Mouse (Mus musculus) mesoderm, embryonic 11.5 days (tissue): Measurements from ENCODE around the gene Lcn5.
"Not testable (repeated sequence)": the region's sequence is repeated elsewhere in the genome, so short reads cannot be mapped to it uniquely, and the experiment has no call there.

ENCODE experiments used
- DNase-seq: peaks from one replicate; pipeline ENCODE4 v3.0.0-alpha.2; 2012; ENCODE audit warnings: low read depth, low spot score

Gene Lcn5

DNA sequence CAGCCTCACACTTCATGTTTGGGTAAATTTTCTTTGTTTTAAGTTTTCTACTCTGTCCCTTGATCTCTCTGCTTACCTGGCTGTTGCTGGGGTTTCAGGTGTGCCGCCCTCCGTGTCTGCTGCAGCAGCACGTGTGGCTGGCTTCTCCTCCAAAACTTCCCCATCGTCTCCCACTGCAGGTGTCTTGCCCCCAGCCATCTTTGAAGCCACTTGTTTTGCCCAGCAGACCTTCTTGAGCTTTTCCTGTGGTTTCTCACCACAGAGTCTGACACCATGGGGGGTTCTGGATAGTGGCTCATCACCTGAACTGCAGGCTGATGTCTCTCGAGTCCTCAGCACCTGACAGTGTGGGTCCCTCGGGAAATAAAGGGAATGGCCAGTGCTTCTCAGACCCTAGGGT lies 21.8 kb downstream of the Lcn5 start:
- DNase-seq = no peak

DNA sequence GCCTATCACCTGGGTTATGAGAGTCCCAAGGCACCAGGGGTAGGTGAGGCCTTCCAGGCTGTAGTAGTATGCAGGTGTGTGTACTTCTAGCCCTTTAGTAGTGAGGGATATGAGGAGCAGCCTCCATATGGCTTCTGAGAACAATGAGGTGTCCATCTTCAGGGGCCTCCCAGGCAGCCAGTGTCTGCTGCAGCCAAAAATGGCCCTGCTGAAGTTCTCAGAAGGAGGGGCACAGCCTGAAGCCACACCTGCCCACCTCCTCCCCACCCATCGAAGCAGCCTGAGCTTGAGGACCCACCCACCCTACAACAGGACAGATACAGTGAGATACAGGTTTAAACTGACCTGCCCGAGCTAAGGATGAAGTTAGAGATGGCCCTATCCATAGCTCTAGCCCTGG lies 24.7 kb downstream of the Lcn5 start, which contains the start of gene Lcn10:
TSS of gene Lcn10 (plus strand) at position 301 of the 400 bp plus-strand sequence.
- DNase-seq = no peak

DNA sequence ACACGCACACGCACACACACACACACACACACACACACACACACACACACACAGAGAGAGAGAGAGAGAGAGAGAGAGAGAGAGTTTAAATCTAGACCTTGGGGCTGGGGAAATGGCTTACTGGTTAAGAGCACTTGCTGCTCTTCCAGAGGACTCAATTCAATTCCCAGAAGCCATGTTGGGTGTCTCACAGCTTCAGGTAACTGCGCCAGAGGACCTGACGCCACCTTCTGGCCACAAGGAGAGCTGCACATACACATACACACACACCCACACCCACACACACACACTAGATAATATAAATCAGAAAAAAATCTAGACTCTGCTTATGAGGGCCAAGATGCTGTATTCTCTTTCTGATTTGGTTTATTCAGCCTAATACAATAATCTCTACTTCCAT lies 29.2 kb downstream of the Lcn5 start:
- DNase-seq = no peak

DNA sequence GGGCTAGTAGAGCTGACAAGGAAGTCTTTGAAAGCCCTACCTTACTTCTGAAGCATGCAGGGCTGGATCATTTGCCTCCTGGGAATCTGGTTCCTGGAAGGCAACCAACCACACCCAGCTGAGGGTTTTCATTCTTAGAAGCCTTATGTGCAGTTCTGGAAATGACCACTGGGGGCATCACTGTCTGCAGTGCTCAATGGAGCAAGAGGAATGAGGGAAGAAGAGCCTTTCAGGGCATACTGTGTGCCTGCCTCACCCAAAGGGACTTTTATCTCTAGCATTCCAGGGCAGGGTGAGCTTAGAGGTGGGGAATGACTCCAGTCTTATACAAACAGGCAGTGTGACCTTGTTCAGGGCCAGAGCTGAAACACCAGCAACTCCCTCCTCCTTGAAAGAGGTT lies 36.9 kb downstream of the Lcn5 start:
- DNase-seq = peak; percentile 76

DNA sequence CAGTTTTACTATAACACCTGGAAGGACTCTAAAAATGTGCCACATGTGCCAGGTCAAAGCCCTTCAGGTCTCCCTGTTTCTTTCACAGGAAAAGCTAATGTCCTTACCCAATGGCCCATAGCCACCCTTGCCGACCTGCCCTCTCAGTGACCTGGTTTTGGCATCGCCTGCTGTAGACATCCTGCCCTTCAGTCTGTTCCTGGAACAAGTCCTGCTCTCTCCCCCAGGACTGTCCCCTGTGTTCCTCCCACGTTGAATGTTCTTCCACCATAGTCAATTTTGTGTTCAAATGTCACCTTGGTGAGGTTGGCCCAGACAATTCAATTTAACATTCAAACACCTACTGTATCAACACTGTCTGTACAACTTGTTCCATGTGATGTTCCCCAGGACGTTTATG lies 39.2 kb downstream of the Lcn5 start:
- DNase-seq = no peak

DNA sequence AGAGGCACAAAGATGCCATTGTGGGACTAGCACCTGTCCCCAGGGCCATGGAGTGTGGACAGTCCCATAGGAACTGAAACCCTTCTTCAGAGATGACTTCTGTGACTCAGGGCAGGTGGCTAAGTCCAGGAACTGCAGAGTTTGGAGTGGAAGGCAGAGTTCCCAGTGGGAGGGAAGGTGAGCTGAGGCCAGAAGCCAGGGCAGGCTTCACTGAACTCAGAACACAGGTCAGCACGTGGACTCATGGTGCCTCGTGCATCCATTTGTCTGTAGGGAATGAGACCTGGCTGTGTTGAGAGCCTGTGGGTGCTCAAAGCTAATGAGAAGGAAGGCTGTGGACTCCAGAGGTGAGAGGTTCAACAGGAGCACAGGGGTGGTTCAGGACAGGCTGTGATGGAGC lies 40.9 kb downstream of the Lcn5 start:
- no peak for DNase-seq

DNA sequence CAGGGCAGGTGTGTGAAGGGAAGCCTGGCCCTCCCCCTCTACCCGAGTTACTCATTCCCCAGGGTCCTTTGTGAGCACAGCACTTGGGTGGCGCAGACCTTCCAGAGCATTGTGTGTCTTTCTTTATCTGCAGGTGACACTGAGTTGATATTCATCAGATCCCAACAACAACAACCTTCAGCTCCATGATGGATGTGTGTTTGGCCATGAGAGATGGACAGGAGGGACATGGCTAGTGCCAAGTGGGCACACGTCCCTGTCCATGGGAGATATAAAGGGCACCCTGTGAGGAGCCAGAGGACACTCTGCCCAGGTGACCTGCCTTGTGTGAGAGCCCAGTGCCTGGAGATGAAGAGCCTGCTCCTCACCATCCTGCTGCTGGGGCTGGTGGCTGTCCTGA lies 42.0 kb downstream of the Lcn5 start, which contains the start of gene Obp2a:
TSS of gene Obp2a (plus strand) at position 301 of the 400 bp plus-strand sequence.
- DNase-seq = not testable (repeated sequence)

DNA sequence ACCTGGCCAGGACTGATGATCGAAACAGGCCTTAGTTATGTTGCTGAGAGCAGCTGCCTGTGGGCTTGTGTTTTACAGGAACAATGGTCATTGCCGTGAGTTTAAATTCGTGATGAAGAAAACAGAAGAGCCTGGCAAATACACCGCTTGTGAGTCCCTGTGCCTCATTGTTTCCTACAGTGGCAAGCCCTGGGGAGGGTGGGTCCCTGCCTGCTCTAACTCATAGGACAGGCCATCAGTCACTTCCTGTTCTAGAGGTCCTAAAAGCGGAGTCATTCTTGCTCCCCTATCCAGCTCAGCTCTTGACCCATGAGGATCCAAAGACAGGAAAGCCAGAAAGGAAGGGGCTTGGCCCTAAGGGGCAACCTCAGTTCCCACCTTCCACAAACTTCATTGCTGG lies 43.2 kb downstream of the Lcn5 start:
- no peak for DNase-seq

DNA sequence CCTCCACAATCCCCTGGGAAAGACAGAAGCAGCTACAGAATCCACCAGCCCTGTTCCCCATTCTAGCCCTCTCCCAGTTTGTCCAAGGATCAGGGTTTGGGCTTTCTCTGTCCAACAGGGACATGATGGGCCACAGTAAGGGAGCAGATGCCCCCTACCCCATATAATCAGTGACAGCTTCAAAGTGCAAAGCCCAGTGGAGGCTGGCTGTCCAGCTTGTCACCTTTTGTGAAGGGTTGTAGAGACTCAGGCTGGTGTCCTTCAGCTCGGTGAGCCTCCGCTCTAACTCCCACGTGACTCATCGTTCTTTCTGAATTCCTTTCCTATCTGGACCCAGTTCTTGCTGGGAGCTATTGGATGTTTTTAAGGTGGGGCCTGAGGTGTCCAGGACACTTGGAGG lies 46.0 kb downstream of the Lcn5 start:
- no peak for DNase-seq

DNA sequence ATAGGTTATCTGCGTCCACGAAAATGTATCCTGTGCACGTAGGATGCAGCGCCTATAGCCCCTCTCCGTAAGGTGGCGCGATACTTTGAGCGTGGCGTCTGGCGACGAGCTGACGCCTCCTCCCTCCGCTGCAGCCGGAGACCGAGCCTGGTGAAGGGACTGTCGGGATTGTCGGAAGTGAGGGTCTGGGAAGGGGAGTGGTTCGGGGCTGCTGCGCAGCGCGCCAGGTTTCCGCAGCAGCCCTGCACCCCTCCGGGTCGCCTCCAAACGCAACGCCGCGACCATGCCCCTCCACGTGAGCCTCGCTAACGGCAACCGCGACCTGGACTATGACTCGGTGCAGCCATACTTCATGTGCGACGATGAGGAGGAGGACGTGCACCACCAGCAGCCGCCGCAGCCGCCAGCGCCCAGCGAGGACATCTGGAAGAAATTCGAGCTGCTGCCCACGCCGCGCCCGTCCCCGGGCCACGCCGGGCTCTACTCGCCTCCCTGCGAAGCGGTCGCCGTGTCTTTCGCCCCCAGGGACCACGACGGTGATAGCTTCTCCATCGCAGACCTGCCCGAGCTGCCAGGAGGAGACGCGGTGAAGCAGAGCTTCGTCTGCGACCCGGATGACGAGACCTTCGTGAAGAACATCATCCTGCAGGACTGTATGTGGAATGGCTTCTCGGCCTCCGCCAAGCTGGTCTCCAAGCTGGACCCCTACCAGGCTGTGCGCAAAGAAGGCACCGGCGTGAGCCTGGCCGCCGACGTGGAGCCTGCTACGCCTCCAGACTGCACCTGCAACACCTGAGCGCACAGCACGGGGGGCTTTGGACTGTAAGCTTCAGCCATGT lies 49.1 kb downstream of the Lcn5 start, which contains the start of gene Bmyc:
TSS of gene Bmyc (plus strand) at position 97 of the 839 bp plus-strand sequence.
- peak; percentile 91 for DNase-seq

DNA sequence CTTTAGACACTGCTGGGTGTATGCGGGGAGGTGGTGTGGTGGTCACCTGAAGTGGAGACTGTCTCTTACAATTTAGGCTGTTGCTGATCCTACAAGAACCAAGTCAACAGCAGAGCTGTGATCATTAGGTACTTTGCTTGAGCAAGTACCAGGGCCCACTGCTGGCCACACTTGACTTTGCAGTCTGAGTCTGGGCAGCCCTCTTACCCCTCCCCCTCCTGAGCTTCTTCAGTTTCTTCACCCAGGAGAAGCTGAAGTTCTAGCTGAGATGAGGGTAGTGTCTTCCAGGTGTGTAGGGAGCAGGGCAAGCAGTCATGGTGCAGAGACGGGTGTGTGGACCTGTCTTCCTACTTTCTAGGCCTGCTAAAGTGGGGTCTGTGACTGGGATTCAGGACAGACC lies 50.4 kb downstream of the Lcn5 start:
- DNase-seq = peak; percentile 23

DNA sequence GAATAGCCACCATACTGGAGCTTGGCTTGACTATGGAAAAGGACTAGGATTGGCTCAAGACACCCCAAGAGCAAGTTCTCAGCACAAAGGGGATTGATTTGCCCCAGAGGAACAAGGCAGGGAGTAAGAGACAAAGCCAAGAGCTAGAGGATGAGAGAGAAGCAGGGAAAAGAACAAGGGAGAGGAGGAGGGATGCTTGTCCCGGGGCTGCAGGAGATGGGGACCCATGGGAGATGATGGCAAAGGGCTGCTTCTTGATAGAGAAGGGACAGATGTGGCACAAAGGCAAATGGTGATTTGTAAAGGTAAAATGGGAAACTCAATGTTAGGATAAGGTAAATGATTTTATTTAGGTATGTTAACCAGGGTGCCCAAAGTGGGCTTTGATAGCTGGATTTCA lies 51.3 kb downstream of the Lcn5 start:
- DNase-seq = not testable (repeated sequence)

DNA sequence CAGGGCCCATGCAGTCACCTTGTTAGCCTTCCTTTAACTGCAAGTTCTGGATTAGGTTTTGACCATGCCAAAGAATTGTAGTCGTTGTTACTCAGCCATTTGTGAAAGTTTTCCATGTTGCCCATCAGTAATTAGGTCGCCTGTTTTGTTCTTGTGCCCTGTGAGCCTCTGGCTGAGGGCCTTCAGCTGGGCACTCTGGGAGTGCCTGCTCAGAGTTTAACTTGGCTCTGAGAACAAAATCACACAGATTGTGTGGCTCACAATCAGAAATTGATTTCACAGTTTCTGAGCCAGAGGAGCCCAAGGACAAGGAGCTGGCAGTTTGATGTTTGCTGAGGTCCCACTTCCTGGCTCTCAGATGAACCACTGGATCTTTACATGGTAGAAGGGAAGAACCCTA lies 52.0 kb downstream of the Lcn5 start:
- DNase-seq = not testable (repeated sequence)
